Mouse (Mus musculus) liver, embryonic 12.5 days (tissue): ENCODE data around the gene Il31. TPM values are rescaled to one million over a fixed set of nuclear protein-coding genes. Genes with fewer than 3 reads are reported as not detected.
"Not testable (repeated sequence)": the region's sequence is repeated elsewhere in the genome, so short reads cannot be mapped to it uniquely, and the experiment has no call there.

Source experiments
- ATAC-seq: fragments of 200-750 bp; cut with Nextera tagmentation; 2 replicates; pipeline ENCODE4 v1.8.0; 2017; ENCODE audit warnings: moderate number of reproducible peaks, mild to moderate bottlenecking, moderate library complexity
- H3K27ac ChIP-seq: fragments of 300-500 bp; sonication (generic); 2 replicates; pipeline ENCODE4 v1.5.1; 2016; ENCODE audit warnings: mild to moderate bottlenecking
- H3K27me3 ChIP-seq: fragments of 300-500 bp; sonication (generic); replicated peaks from 2 replicates; pipeline ENCODE4 v1.6.1; 2016; ENCODE audit warnings: mild to moderate bottlenecking, moderate library complexity
- H3K36me3 ChIP-seq: fragments of 300-500 bp; sonication (generic); 2 replicates; pipeline ENCODE4 v1.6.1; 2016; ENCODE audit warnings: mild to moderate bottlenecking, moderate library complexity
- H3K4me1 ChIP-seq: fragments of 300-500 bp; sonication (generic); 2 replicates; pipeline ENCODE4 v1.6.1; 2016
- H3K4me2 ChIP-seq: fragments of 300-500 bp; sonication (generic); 2 replicates; pipeline ENCODE4 v1.6.1; 2016; ENCODE audit warnings: mild to moderate bottlenecking, moderate library complexity
- H3K4me3 ChIP-seq: fragments of 300-500 bp; sonication (generic); 2 replicates; pipeline ENCODE4 v1.5.1; 2016; ENCODE audit warnings: mild to moderate bottlenecking, moderate library complexity
- H3K9ac ChIP-seq: fragments of 300-500 bp; sonication (generic); 2 replicates; pipeline ENCODE4 v1.6.1; 2016; ENCODE audit warnings: mild to moderate bottlenecking, moderate library complexity
- H3K9me3 ChIP-seq: fragments of 300-500 bp; sonication (generic); replicated peaks from 2 replicates; pipeline ENCODE4 v1.6.1; 2016; ENCODE audit warnings: mild to moderate bottlenecking, moderate library complexity
- WGBS: fragments of 180-500 bp; shearing (Covaris S2); methylation state at CpG from one replicate; pipeline ENCODE4 v1.1.7; 2016; ENCODE audit not compliant: insufficient replicate concordance; 5-methylcytosine and 5-hydroxymethylcytosine counted together
- polyA plus RNA-seq: library from polyadenylated mRNA; unstranded; fragments of >200 nt; fragmentation: Nextera tagmentation; extraction: Ambion mirVana; gene quantifications from 2 replicates; pipeline ENCODE4 v1.2.1, GENCODE M21; 2016

The Il31 gene
- polyA plus RNA-seq, 1 experiment from 2014 or later, result not detected

DNA sequence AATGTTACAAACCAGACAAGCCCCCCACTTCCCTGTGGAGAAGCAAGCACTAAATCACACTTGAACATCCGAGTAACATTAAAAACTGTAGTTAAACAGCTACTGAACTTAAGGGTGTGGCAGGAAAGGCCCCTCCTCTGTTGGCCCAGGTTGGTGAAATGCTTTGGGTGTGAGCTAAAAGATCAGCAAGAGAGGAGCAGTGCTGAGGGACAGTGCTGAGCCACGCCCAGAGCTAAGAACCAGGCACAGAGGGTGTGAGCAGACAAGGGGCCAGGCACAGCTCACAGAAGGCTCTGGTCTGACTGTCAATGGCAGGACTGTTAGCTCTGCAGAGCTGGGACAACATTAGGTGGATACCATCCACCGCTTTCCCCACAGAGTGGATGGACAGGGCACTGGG is 22.8 kb upstream of the Il31 start:
- Histone ChIP-seq H3K36me3 (peaks cover 43% of the 10 kb centered on the region), H3K9me3 (no peaks in the 10 kb centered on the region), H3K4me3 (no peak overlapping the region), H3K27ac (peak overlapping the region; percentile 7; the same call in 1 of the 2 replicates), H3K4me1 (peaks cover 32% of the 10 kb centered on the region), H3K4me2 (no peak overlapping the region), H3K9ac (peak overlapping the region; percentile 32; the same call in 1 of the 2 replicates), H3K27me3 (peaks cover 39% of the 10 kb centered on the region)
- ATAC-seq, result peak; percentile 83
- WGBS, result 30% methylated on average over 3 of the region's 3 CpGs

DNA sequence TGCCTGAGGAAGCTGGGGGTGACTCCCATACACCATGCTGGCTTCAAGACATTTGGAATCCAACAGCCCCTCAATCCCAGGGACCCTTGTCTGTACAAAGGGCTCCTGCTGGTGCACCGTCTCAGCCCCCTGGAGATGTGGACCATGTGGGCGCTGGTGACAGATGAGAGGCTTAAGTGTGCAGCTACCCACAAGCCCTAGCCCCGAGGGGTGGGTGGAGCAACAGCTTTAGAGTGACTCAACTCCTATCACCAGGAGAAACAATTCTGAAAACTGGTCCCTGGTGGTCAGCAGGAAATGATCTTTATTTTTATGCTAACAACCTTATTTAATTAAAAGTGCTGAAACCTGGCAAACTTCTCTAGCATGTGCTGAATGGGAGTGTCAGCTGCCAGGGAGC is 22.1 kb upstream of the Il31 start:
- peaks cover 45% of the 10 kb centered on the region for H3K27me3 ChIP-seq
- not testable (repeated sequence) for H3K9ac ChIP-seq, ATAC-seq, H3K9me3 ChIP-seq, H3K4me2 ChIP-seq, H3K4me3 ChIP-seq, H3K27ac ChIP-seq
- 57% methylated on average over 3 of the region's 3 CpGs for WGBS
- H3K36me3 ChIP-seq, result peaks cover 36% of the 10 kb centered on the region
- H3K4me1 ChIP-seq, result peaks cover 32% of the 10 kb centered on the region

DNA sequence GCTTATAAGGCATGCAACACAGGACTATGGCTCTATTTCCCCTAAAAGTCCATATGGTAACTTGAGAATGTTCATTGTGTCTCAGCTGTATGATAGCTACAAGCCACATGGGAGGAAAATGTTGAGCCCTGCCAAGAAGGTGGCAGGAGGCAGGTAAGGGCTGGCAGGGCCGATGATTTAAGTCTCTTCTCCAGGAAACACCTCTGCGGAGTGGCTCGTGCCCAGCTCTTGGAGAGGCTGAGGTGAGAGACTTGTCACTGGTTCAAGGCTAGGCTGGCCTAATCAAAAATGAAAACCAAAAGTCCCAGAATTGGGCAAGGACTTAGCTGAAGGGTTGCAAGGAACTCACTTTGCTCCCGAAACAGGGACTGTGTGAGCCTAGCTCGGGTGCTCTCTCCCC is 20.9 kb upstream of the Il31 start, which contains the start of gene B3gnt4:
Gene B3gnt4, plus strand, starts transcription at position 301 of the 400 bp plus-strand sequence.
- no peak within 1 kb of the TSS for H3K27ac ChIP-seq
- no peaks in the 10 kb centered on the region for H3K9me3 ChIP-seq
- peaks cover 52% of the 10 kb centered on the region for H3K27me3 ChIP-seq
- no peak within 1 kb of the TSS for H3K9ac ChIP-seq
- no peak within 1 kb of the TSS for H3K4me3 ChIP-seq
- H3K4me1 ChIP-seq, result peaks cover 32% of the 10 kb centered on the region
- WGBS, result 84% methylated on average over 5 of the region's 5 CpGs
- peaks cover 23% of the 10 kb centered on the region for H3K36me3 ChIP-seq
- no peak for ATAC-seq
- no peak within 1 kb of the TSS for H3K4me2 ChIP-seq

DNA sequence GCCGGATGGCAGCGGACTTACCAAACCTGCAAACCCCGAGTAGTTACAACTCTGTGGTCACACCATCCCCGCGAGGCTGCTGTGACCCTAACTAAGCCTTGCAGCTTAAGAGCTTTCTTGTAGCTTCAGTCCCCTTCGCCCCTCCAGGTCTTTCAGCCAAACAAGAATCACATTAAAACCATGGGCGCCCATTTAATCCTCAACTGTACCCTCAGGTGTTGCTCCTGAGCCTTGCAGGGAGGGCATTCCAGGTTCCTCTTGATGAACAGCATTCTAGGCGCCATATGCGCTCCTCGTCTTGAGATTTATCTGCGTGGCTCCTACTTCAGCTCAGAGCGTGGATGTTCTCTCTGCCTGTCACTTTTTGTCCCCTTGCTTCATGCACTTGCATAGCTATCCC is 19.6 kb upstream of the Il31 start:
- Histone ChIP-seq H3K4me1 (peaks cover 32% of the 10 kb centered on the region), H3K4me2 (peak overlapping the region; percentile 92), H3K9ac (peak overlapping the region; percentile 62; the same call in 1 of the 2 replicates), H3K27me3 (peaks cover 65% of the 10 kb centered on the region), H3K36me3 (peaks cover 19% of the 10 kb centered on the region), H3K9me3 (no peaks in the 10 kb centered on the region), H3K27ac (no peak overlapping the region), H3K4me3 (peak overlapping the region; percentile 64)
- no peak for ATAC-seq
- 10% methylated on average over 12 of the region's 12 CpGs for WGBS

DNA sequence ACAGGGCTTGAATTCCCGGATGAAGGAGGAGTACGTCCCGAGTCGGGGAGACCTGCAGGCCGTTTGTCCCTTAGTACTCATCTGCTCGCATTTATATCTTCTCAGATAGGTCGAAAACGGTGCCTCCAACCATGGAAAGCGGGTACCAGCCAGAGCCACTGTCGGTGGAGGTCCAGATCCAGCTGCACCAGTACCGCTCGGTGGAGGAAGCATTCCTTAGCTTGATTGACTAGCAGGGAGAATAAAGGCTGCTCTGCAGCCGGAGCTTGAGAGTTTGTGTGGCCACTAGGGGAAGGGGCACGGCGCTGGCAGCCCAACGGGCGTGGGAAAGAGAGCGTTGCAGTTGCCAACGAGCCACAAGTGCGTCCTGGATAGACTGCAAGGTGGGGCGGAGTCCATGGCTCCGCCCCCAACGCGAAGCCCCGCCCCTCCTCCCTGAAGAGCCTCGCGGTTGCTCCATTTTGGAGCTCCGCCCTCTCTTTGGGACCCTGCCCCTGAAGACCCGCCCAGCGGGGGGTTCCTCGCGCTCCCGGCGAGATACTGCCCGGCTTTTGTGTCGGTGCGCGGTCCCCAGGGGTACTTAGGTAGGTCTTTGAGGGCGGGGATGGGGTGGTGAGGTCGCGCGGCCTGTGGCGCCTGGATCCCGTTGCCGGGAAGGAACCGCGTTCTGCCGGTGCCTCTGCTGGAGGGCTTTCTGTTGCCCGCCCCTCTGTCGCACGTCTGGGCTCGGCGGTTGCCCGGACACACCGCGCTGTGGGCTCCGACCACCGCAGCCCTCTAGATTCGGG is 18.8 kb upstream of the Il31 start:
- H3K27me3 ChIP-seq, result peaks cover 73% of the 10 kb centered on the region
- H3K36me3 ChIP-seq, result peaks cover 14% of the 10 kb centered on the region
- no peaks in the 10 kb centered on the region for H3K9me3 ChIP-seq
- no peak overlapping the region for H3K27ac ChIP-seq
- WGBS, result 2% methylated on average over 57 of the region's 59 CpGs
- peak overlapping the region; percentile 64 for H3K4me3 ChIP-seq
- H3K4me2 ChIP-seq, result peak overlapping the region; percentile 92
- peak; percentile 78 for ATAC-seq
- H3K4me1 ChIP-seq, result peaks cover 32% of the 10 kb centered on the region
- peak overlapping the region; percentile 62 for H3K9ac ChIP-seq

DNA sequence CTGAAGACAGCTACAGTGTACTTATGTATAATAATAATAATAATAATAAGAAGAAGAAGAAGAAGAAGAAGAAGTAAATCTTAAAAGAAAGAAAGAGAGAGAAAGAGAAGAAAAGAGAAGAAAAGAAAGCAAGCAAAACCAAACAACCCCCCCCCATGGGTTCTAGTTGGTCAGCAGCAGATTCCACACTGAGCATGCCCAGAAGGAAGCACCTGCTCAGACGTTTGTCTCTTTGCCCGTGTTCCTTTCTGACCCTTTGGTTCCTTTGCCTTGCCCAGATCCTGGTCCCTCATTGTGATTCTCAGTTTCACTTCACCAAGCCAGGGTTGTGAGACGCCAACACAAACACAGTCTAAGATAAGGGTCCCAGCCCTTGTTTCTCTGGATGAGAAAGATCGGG is 12.7 kb upstream of the Il31 start:
- WGBS, result 50% methylated on average over 4 of the region's 4 CpGs
- Histone ChIP-seq H3K36me3 (no peaks in the 10 kb centered on the region), H3K4me1 (peaks cover 14% of the 10 kb centered on the region), H3K27ac (no peak overlapping the region), H3K9ac (no peak overlapping the region), H3K9me3 (no peaks in the 10 kb centered on the region), H3K4me3 (no peak overlapping the region), H3K4me2 (no peak overlapping the region), H3K27me3 (peaks cover 77% of the 10 kb centered on the region)
- no peak for ATAC-seq

DNA sequence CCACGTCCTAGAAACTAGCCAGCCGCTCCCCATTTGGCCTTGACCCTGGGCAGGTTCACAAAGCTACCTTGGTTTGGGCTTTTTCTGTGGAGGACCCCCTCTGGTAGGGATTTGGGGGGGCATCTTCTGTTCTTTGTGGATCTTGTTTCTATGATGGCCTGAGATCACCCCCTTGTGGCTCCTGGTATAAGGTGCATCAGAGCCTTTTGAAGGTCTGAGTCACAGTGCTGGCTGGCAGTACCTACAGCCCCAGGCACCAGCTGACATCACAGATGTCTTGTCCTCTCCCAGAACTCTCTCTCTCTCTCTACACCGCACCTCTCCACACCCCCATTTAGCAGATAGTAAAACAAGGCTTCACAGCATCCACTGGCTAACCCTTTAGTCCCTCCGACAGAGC is 10.4 kb upstream of the Il31 start:
- no peaks in the 10 kb centered on the region for H3K36me3 ChIP-seq
- no peak overlapping the region for H3K27ac ChIP-seq
- H3K4me1 ChIP-seq, result peaks cover 18% of the 10 kb centered on the region
- H3K27me3 ChIP-seq, result peaks cover 64% of the 10 kb centered on the region
- 32% methylated on average over 4 of the region's 4 CpGs for WGBS
- H3K4me2 ChIP-seq, result no peak overlapping the region
- no peaks in the 10 kb centered on the region for H3K9me3 ChIP-seq
- no peak overlapping the region for H3K9ac ChIP-seq
- no peak for ATAC-seq
- H3K4me3 ChIP-seq, result no peak overlapping the region

DNA sequence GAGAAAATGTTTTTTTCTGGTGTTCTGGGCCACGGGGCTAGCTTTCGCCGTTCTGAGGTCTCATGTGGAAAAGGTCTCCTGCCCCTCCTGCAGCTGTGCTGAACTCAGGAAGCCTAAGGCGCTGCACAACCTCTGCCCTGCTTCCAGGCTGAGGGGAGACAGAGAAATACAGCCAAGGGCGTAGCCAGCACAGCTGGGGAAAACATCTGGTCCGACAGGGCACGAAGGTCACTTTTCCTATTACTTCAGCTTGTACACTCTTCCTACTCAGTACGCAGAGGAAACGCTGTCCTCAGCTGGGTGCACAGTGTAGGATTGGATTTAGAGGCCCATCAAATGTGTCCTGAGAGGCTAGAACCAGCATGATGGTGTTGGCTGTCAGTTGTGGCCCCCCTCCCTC is 646 bp upstream of the Il31 start:
- no peak for ATAC-seq

DNA sequence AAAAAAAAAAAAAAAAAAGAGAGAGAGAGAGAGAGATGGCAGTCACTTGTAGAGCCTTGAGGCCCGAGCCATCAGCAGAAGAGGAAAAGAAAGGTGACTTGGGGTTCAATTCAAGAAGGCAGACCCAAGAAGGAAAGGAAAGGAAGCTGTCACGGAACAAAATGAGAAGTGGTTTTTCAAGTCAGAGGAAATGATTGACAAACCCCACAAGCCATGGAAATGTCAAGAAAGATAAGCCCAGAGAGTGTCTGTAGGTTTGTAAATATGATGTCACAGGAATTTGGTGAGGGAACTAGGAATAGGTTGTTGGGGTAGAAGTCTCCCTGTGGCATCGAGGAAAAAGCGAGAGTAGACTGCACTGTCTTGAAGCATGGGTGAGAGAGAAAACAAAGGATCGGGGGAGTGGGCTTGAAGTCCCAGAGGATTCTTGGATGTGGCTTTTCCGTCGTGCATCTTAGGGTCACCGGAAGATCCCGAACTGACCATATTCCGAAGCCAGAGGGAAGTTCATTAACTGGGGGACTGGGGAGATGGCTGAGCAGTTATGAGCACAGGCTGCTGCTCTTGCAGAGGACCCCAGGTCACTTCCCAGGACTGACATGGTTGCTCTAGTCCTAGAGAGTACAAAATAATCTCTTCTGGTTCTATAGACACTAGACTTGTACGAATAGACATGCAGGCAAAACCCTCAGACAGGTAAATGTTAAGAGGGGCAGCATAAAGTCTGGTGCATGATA is 1.5 kb downstream of the Il31 start:
- ATAC-seq, result no peak
- peaks cover 4% of the 10 kb centered on the region; the same call in 1 of the 2 replicates for H3K4me1 ChIP-seq
- peaks cover 34% of the 10 kb centered on the region for H3K27me3 ChIP-seq
- no peak overlapping the region for H3K4me2 ChIP-seq
- WGBS, result 47% methylated on average over 11 of the region's 11 CpGs
- H3K4me3 ChIP-seq, result no peak overlapping the region
- H3K9me3 ChIP-seq, result no peaks in the 10 kb centered on the region
- no peak overlapping the region for H3K9ac ChIP-seq
- no peak overlapping the region for H3K27ac ChIP-seq
- H3K36me3 ChIP-seq, result no peaks in the 10 kb centered on the region

More for the DNA sequence above, 646 bp upstream of the Il31 start:
- H3K9me3 ChIP-seq, result no peaks in the 10 kb centered on the region
- H3K27ac ChIP-seq, result no peak overlapping the region
- H3K27me3 ChIP-seq, result peaks cover 39% of the 10 kb centered on the region
- no peak overlapping the region for H3K4me3 ChIP-seq
- no peaks in the 10 kb centered on the region for H3K36me3 ChIP-seq
- H3K4me1 ChIP-seq, result peaks cover 4% of the 10 kb centered on the region; the same call in 1 of the 2 replicates
- no peak overlapping the region for H3K9ac ChIP-seq
- no peak overlapping the region for H3K4me2 ChIP-seq
- WGBS, result 56% methylated on average over 9 of the region's 9 CpGs

DNA sequence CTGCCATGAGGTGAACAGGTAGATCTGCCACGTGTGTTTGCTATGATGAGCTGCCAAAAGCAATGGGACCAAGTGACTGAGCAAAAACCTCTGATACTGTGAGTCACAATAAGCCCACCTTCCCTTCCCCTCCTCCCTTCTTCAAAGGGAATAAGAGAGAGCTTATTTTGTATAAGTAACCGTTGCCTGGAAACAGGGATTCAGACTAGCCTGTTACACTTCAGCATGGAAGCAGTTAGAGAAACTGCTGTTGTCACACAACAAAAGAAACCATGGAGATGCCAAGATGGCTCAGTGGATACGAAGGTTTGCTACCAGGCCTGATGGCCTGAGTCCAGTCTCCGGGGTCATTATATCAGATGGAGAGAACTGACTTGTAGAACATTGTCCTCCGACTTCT is 15.5 kb downstream of the Il31 start:
- H3K4me2 ChIP-seq, result no peak overlapping the region
- H3K4me3 ChIP-seq, result no peak overlapping the region
- H3K4me1 ChIP-seq, result peaks cover 5% of the 10 kb centered on the region; the same call in 1 of the 2 replicates
- no peaks in the 10 kb centered on the region for H3K36me3 ChIP-seq
- H3K27me3 ChIP-seq, result peaks cover 22% of the 10 kb centered on the region
- H3K9ac ChIP-seq, result no peak overlapping the region
- no peak for ATAC-seq
- no peaks in the 10 kb centered on the region for H3K9me3 ChIP-seq
- no peak overlapping the region for H3K27ac ChIP-seq
- WGBS, result 70% methylated on average over 5 of the region's 5 CpGs

DNA sequence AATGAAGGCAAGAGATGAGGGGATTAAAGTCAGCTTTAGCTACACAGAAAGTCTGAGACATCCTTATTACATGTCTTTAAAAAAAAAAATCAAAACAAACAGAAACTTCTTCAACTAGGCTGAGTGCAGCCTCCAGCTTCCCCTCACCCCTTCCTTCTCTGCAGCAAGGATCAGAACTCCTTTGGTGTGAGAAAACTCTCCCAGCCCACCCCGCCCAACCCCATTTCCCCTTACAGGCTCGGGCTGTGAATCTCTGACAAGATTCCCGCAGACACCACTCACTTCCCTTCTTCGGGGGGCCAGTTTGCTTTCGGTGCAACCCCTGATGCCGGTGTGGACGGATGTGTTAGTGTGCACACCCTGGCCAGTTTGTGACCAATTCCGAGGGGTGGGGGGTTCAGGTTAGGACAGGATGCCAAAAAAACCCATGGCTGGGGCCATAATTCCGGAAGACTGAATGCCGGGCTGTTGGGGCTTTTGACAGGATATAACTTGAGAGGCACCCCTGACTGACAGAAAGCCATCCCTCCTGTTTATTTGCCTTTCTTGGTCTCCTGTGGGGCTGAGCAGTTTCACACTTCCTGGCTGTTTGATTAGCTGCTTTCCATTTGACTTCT is 18.4 kb downstream of the Il31 start:
- no peak overlapping the region; the same call in 1 of the 2 replicates for H3K4me3 ChIP-seq
- H3K9ac ChIP-seq, result no peak overlapping the region
- H3K9me3 ChIP-seq, result no peaks in the 10 kb centered on the region
- 4% methylated on average over 10 of the region's 10 CpGs for WGBS
- no peaks in the 10 kb centered on the region for H3K36me3 ChIP-seq
- no peak for ATAC-seq
- peaks cover 5% of the 10 kb centered on the region; the same call in 1 of the 2 replicates for H3K4me1 ChIP-seq
- H3K27me3 ChIP-seq, result peaks cover 22% of the 10 kb centered on the region
- no peak overlapping the region for H3K27ac ChIP-seq
- H3K4me2 ChIP-seq, result peak overlapping the region; percentile 45

DNA sequence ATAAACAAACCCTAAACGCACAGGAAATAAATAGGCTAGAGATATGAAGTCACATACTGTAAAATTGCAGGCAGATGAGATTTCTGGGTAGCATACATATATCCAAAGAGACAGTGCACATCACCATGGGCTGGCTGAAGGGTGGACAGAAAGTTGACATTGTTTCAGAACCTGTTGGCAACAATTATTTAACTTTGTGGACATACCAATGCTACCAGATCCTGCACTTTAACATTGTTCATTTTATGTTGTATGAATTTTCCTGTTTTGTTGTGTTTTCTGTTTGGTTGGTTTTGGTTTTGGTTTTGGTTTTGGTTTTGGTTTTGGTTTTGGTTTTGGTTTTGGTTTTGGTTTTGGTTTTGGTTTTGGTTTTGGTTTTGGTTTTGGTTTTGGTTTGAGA is 24.7 kb downstream of the Il31 start:
- Histone ChIP-seq H3K9ac (no peak overlapping the region), H3K4me2 (no peak overlapping the region), H3K27ac (no peak overlapping the region), H3K4me1 (peaks cover 7% of the 10 kb centered on the region), H3K27me3 (peaks cover 4% of the 10 kb centered on the region; the same call in 1 of the 2 replicates), H3K9me3 (no peaks in the 10 kb centered on the region), H3K36me3 (no peaks in the 10 kb centered on the region), H3K4me3 (no peak overlapping the region)
- 67% methylated on average over 1 of the region's 1 CpGs for WGBS
- no peak for ATAC-seq
